Mouse (Mus musculus) C2C12 (cell line): Measurements from ENCODE around the gene Stk39. TPM values are rescaled to one million over a fixed set of nuclear protein-coding genes. Genes with fewer than 3 reads are reported as not detected.

ENCODE experiments used
- H3K27me3 ChIP-seq: one replicate; pipeline ENCODE4 v1.6.1; 2011; ENCODE audit not compliant: control insufficient read depth, insufficient read depth, insufficient read length
- H3K36me3 ChIP-seq: one replicate; pipeline ENCODE4 v1.6.1; 2011; ENCODE audit not compliant: control insufficient read depth, insufficient read depth
- H3K4me3 ChIP-seq: one replicate; pipeline ENCODE4 v1.5.1; 2011; ENCODE audit warnings: mild to moderate bottlenecking, control low read depth; ENCODE audit not compliant: poor library complexity, insufficient read depth, severe bottlenecking
- H3K79me2 ChIP-seq: one replicate; pipeline ENCODE4 v1.6.1; 2011; ENCODE audit not compliant: control insufficient read depth, insufficient read depth
- H3K79me3 ChIP-seq: one replicate; pipeline ENCODE4 v1.6.1; 2011; ENCODE audit warnings: low read depth, control low read depth
- H3ac ChIP-seq: one replicate; pipeline ENCODE3; 2011; ENCODE audit warnings: low read depth; ENCODE audit not compliant: control insufficient read depth, insufficient read length
- CEBPB ChIP-seq: IDR thresholded peaks from one replicate; pipeline ENCODE4 v1.6.1; 2011; ENCODE audit warnings: low read depth, mild to moderate bottlenecking, control low read depth, moderate library complexity
- CTCF ChIP-seq: IDR thresholded peaks from one replicate; pipeline ENCODE4 v1.5.1; 2011; ENCODE audit not compliant: control insufficient read depth, insufficient read depth, insufficient read length
- FOSL1 ChIP-seq: IDR thresholded peaks from one replicate; pipeline ENCODE4 v1.8.0; 2011; ENCODE audit warnings: mild to moderate bottlenecking, low read length; ENCODE audit not compliant: poor library complexity, insufficient read depth, severe bottlenecking
- MAX ChIP-seq: IDR thresholded peaks from one replicate; pipeline ENCODE4 v1.6.1; 2011; ENCODE audit warnings: mild to moderate bottlenecking, control low read depth
- MYOD1 ChIP-seq: IDR thresholded peaks from one replicate; pipeline ENCODE4 v1.6.1; 2011; ENCODE audit warnings: low read depth; ENCODE audit not compliant: control insufficient read depth, insufficient read length
- MYOG ChIP-seq: IDR thresholded peaks from one replicate; pipeline ENCODE4 v1.6.1; 2011; ENCODE audit not compliant: control insufficient read depth, insufficient read length; ENCODE audit errors: extremely low read depth
- USF1 ChIP-seq: IDR thresholded peaks from one replicate; pipeline ENCODE4 v1.6.1; 2011; ENCODE audit warnings: low read depth, mild to moderate bottlenecking, control low read depth, moderate library complexity
- polyA plus RNA-seq: library from polyadenylated mRNA; unstranded; fragments of >200 nt; fragmentation: generic; extraction: Trizol; gene quantifications from one replicate; pipeline ENCODE4 v1.2.1, GENCODE M21; 2012; ENCODE audit warnings: missing spikeins

Gene Stk39
- polyA plus RNA-seq, 1 experiment = 11.3 TPM

- H3K4me3 ChIP-seq = no peak overlapping the region
- H3K79me3 ChIP-seq = no peaks in the 10 kb centered on the region
- no peaks in the 10 kb centered on the region for H3K79me2 ChIP-seq
- TF ChIP-seq FOSL1 (no peak), CEBPB (no peak), USF1 (no peak), MYOD1 (no peak), CTCF (no peak), MYOG (no peak), MAX (no peak)
- no peaks in the 10 kb centered on the region for H3K27me3 ChIP-seq
- H3ac ChIP-seq = no peak overlapping the region
- no peaks in the 10 kb centered on the region for H3K36me3 ChIP-seq
Observed at GRCm38 (mm10) chr2:68485141-68485540, 13.1 kb upstream of the Stk39 start.

GRCm38 (mm10) chr2:68482896-68483295, 10.8 kb upstream of the Stk39 start:
- H3K36me3 ChIP-seq = no peaks in the 10 kb centered on the region
- H3K79me2 ChIP-seq = no peaks in the 10 kb centered on the region
- no peak overlapping the region for H3ac ChIP-seq
- TF ChIP-seq CTCF (no peak), MAX (no peak), MYOD1 (no peak), CEBPB (no peak), USF1 (no peak), FOSL1 (no peak)
- H3K4me3 ChIP-seq = no peak overlapping the region
- H3K79me3 ChIP-seq = no peaks in the 10 kb centered on the region
- no peaks in the 10 kb centered on the region for H3K27me3 ChIP-seq

- Histone ChIP-seq H3K79me2 (no peaks in the 10 kb centered on the region), H3K36me3 (no peaks in the 10 kb centered on the region), H3K4me3 (no peak overlapping the region), H3ac (no peak overlapping the region), H3K27me3 (peaks cover under 1% of the 10 kb centered on the region), H3K79me3 (no peaks in the 10 kb centered on the region)
- TF ChIP-seq CEBPB (no peak), USF1 (no peak), MYOD1 (no peak), FOSL1 (no peak), CTCF (no peak), MAX (no peak), MYOG (no peak)
Observed at GRCm38 (mm10) chr2:68479823-68480222, 7.8 kb upstream of the Stk39 start.

GRCm38 (mm10) chr2:68472921-68473320, 853 bp upstream of the Stk39 start:
- Histone ChIP-seq H3K79me2 (no peaks in the 10 kb centered on the region), H3K4me3 (no peak overlapping the region), H3K36me3 (no peaks in the 10 kb centered on the region), H3K79me3 (peaks cover 1% of the 10 kb centered on the region), H3K27me3 (peaks cover 3% of the 10 kb centered on the region), H3ac (no peak overlapping the region)
- TF ChIP-seq MYOG = no peak
- no peak for TF ChIP-seq MYOD1
- no peak for TF ChIP-seq FOSL1
- TF ChIP-seq MAX = no peak
- TF ChIP-seq CEBPB = no peak
- TF ChIP-seq USF1 = no peak
- TF ChIP-seq CTCF = no peak

GRCm38 (mm10) chr2:68472551-68472910, 463 bp upstream of the Stk39 start:
- Histone ChIP-seq H3K79me2 (no peaks in the 10 kb centered on the region), H3K79me3 (peaks cover 1% of the 10 kb centered on the region), H3K27me3 (peaks cover 3% of the 10 kb centered on the region), H3K36me3 (no peaks in the 10 kb centered on the region), H3ac (no peak overlapping the region), H3K4me3 (no peak overlapping the region)
- no peak for TF ChIP-seq MYOD1
- TF ChIP-seq CEBPB = no peak
- TF ChIP-seq FOSL1 = no peak
- TF ChIP-seq MYOG = no peak
- TF ChIP-seq CTCF = no peak
- TF ChIP-seq MAX = no peak
- TF ChIP-seq USF1 = no peak

- Histone ChIP-seq H3K27me3 (peaks cover 3% of the 10 kb centered on the region), H3K79me2 (no peaks in the 10 kb centered on the region), H3K36me3 (no peaks in the 10 kb centered on the region), H3ac (peak overlapping the region; percentile 77), H3K79me3 (peaks cover 1% of the 10 kb centered on the region), H3K4me3 (peak overlapping the region; percentile 46)
- TF ChIP-seq MYOG (no peak), CTCF (no peak), USF1 (no peak), MAX (no peak), MYOD1 (no peak), CEBPB (no peak), FOSL1 (no peak)
Observed at GRCm38 (mm10) chr2:68470891-68471758, 943 bp downstream of the Stk39 start.
